Mouse (Mus musculus) forebrain, postnatal 0 days (tissue): ENCODE results near the gene Zdhhc16. TPM values are rescaled to one million over a fixed set of nuclear protein-coding genes. Genes with fewer than 3 reads are reported as not detected.

ENCODE experiments used
- ATAC-seq: fragments of 200-750 bp; cut with Nextera tagmentation; 2 replicates; pipeline ENCODE4 v1.8.0; 2017; ENCODE audit warnings: mild to moderate bottlenecking, moderate library complexity
- DNase-seq: peaks from one replicate; pipeline ENCODE4 v3.0.0-alpha.2; 2015
- H3K27ac ChIP-seq: fragments of 300-500 bp; sonication (generic); 2 replicates; pipeline ENCODE4 v1.5.1; 2014; ENCODE audit warnings: low read depth, mild to moderate bottlenecking, antibody characterized with exemption, low read length, moderate library complexity, mixed read lengths
- H3K27me3 ChIP-seq: fragments of 300-500 bp; sonication (generic); 2 replicates; pipeline ENCODE4 v1.6.1; 2014; ENCODE audit warnings: mild to moderate bottlenecking, low read length, mixed read lengths; ENCODE audit not compliant: insufficient read depth
- H3K36me3 ChIP-seq: fragments of 300-500 bp; sonication (generic); 2 replicates; pipeline ENCODE4 v1.6.1; 2014; ENCODE audit warnings: mild to moderate bottlenecking, moderate library complexity; ENCODE audit not compliant: insufficient read depth
- H3K4me1 ChIP-seq: fragments of 300-500 bp; sonication (generic); 2 replicates; pipeline ENCODE4 v1.6.1; 2014; ENCODE audit warnings: antibody characterized with exemption; ENCODE audit not compliant: insufficient read depth
- H3K4me2 ChIP-seq: fragments of 300-500 bp; sonication (generic); 2 replicates; pipeline ENCODE4 v1.6.1; 2014; ENCODE audit warnings: low read depth, mild to moderate bottlenecking, moderate library complexity
- H3K4me3 ChIP-seq: fragments of 300-500 bp; sonication (generic); 2 replicates; pipeline ENCODE4 v1.5.1; 2014; ENCODE audit warnings: low read depth, low read length, mixed read lengths
- H3K9ac ChIP-seq: fragments of 300-500 bp; sonication (generic); 2 replicates; pipeline ENCODE4 v1.6.1; 2014; ENCODE audit warnings: mild to moderate bottlenecking
- H3K9me3 ChIP-seq: fragments of 300-500 bp; sonication (generic); 2 replicates; pipeline ENCODE4 v1.6.1; 2016; ENCODE audit warnings: low read length
- CTCF ChIP-seq: sonication (generic); IDR thresholded peaks from 2 replicates; pipeline ENCODE4 v1.5.1; 2016; ENCODE audit warnings: antibody characterized with exemption, control low read depth, low read depth
- WGBS: fragments of 180-500 bp; shearing (Covaris S2); extraction: QIAGEN DNeasy Blood & Tissue Kit; methylation state at CpG from one replicate; pipeline ENCODE4 v1.1.7; 2014; 5-methylcytosine and 5-hydroxymethylcytosine counted together
- polyA plus RNA-seq: library from polyadenylated mRNA; unstranded; fragments of >200 nt; fragmentation: Nextera tagmentation; extraction: Ambion mirVana; gene quantifications from 2 replicates; pipeline ENCODE4 v1.2.1, GENCODE M21; 2015
- total RNA-seq: library from RNA; depleted of rRNA; stranded (reverse); fragments of >200 nt; gene quantifications from 2 replicates; pipeline ENCODE4 v1.2.3, GENCODE M21; 2014; rRNA removed

The Zdhhc16 gene
- total and polyA plus RNA-seq, 2 experiments from 2014 or later = 53.3 to 97.4 TPM

- H3K9ac ChIP-seq = no peak overlapping the region
Measured at GRCm38 (mm10) chr19:41985994-41986393, 52.7 kb downstream of the Zdhhc16 start.

GRCm38 (mm10) chr19:41987206-41987605, 53.9 kb downstream of the Zdhhc16 start:
- Histone ChIP-seq H3K9ac (no peak overlapping the region), H3K27me3 (0 out of 2 replicates have a peak, but pooled peaks cover 4% of the 10 kb centered on the region), H3K4me3 (no peak overlapping the region), H3K9me3 (no peaks in the 10 kb centered on the region), H3K4me1 (no peaks in the 10 kb centered on the region), H3K36me3 (no peaks in the 10 kb centered on the region), H3K4me2 (no peak overlapping the region), H3K27ac (no peak overlapping the region)
- WGBS = 85% methylated on average over 4 of the region's 4 CpGs
- ATAC-seq (no peak), DNase-seq (no peak)
- no peak for TF ChIP-seq CTCF

More at GRCm38 (mm10) chr19:41985994-41986393, 52.7 kb downstream of the Zdhhc16 start:
- TF ChIP-seq CTCF = no peak
- Histone ChIP-seq H3K4me2 (no peak overlapping the region), H3K4me1 (no peaks in the 10 kb centered on the region), H3K27ac (no peak overlapping the region), H3K9me3 (no peaks in the 10 kb centered on the region), H3K4me3 (no peak overlapping the region), H3K36me3 (no peaks in the 10 kb centered on the region), H3K27me3 (0 out of 2 replicates have a peak, but pooled peaks cover 4% of the 10 kb centered on the region)
- 92% methylated on average over 5 of the region's 5 CpGs for WGBS
- ATAC-seq = no peak
- DNase-seq = no peak

GRCm38 (mm10) chr19:41989810-41990209, 56.5 kb downstream of the Zdhhc16 start:
- H3K4me3 ChIP-seq = no peak overlapping the region
- no peaks in the 10 kb centered on the region for H3K27me3 ChIP-seq
- ATAC-seq (no peak), DNase-seq (no peak)
- TF ChIP-seq CTCF = no peak
- H3K4me1 ChIP-seq = no peaks in the 10 kb centered on the region
- H3K4me2 ChIP-seq = no peak overlapping the region
- no peak overlapping the region for H3K9ac ChIP-seq
- no peaks in the 10 kb centered on the region for H3K36me3 ChIP-seq
- no peaks in the 10 kb centered on the region for H3K9me3 ChIP-seq
- WGBS = 83% methylated on average over 6 of the region's 6 CpGs
- no peak overlapping the region for H3K27ac ChIP-seq

GRCm38 (mm10) chr19:41991926-41992477, 58.7 kb downstream of the Zdhhc16 start:
- no peaks in the 10 kb centered on the region for H3K4me1 ChIP-seq
- no peak overlapping the region for H3K4me3 ChIP-seq
- H3K27me3 ChIP-seq = no peaks in the 10 kb centered on the region
- H3K36me3 ChIP-seq = no peaks in the 10 kb centered on the region
- no peak overlapping the region for H3K4me2 ChIP-seq
- no peak overlapping the region for H3K27ac ChIP-seq
- H3K9ac ChIP-seq = no peak overlapping the region
- WGBS = 21% methylated on average over 6 of the region's 6 CpGs
- DNase-seq (no peak), ATAC-seq (no peak)
- H3K9me3 ChIP-seq = no peaks in the 10 kb centered on the region
- TF ChIP-seq CTCF = no peak

- 76% methylated on average over 2 of the region's 2 CpGs for WGBS
- Histone ChIP-seq H3K4me3 (no peak overlapping the region), H3K27me3 (no peaks in the 10 kb centered on the region), H3K4me1 (no peaks in the 10 kb centered on the region), H3K9me3 (no peaks in the 10 kb centered on the region), H3K9ac (no peak overlapping the region), H3K4me2 (no peak overlapping the region), H3K36me3 (no peaks in the 10 kb centered on the region), H3K27ac (no peak overlapping the region)
- TF ChIP-seq CTCF = no peak
- no peak for ATAC-seq
- no peak for DNase-seq
Measured at GRCm38 (mm10) chr19:41992971-41993370, 59.7 kb downstream of the Zdhhc16 start.

GRCm38 (mm10) chr19:41993484-41993883, 60.2 kb downstream of the Zdhhc16 start:
- Histone ChIP-seq H3K27ac (no peak overlapping the region), H3K36me3 (no peaks in the 10 kb centered on the region), H3K4me3 (no peak overlapping the region), H3K9ac (no peak overlapping the region), H3K4me2 (no peak overlapping the region), H3K27me3 (no peaks in the 10 kb centered on the region), H3K4me1 (no peaks in the 10 kb centered on the region), H3K9me3 (no peaks in the 10 kb centered on the region)
- DNase-seq (peak; percentile 45), ATAC-seq (no peak)
- 44% methylated on average over 6 of the region's 6 CpGs for WGBS
- TF ChIP-seq CTCF = no peak

Other genes with a start within 250 kb of the Zdhhc16 start
- 37.2 and 61.8 TPM in 2 replicates for gene Slit1, start 189.8 kb upstream of the Zdhhc16 start, total RNA-seq
- gene Slit1, start 189.8 kb upstream of the Zdhhc16 start, polyA plus RNA-seq = 8.7 and 13.4 TPM in 2 replicates
- gene Arhgap19, start 131.4 kb upstream of the Zdhhc16 start, total RNA-seq = 3.9 and 6.0 TPM in 2 replicates
- gene Arhgap19, start 131.4 kb upstream of the Zdhhc16 start, polyA plus RNA-seq = 3.1 and 3.2 TPM in 2 replicates
- gene Frat1, start 103.5 kb upstream of the Zdhhc16 start, total RNA-seq = 40.2 and 43.4 TPM in 2 replicates
- 48.2 and 52.3 TPM in 2 replicates for gene Frat1, start 103.5 kb upstream of the Zdhhc16 start, polyA plus RNA-seq
- 14.4 and 22.4 TPM in 2 replicates for gene Frat2, start 85.3 kb upstream of the Zdhhc16 start, total RNA-seq
- gene Frat2, start 85.3 kb upstream of the Zdhhc16 start, polyA plus RNA-seq = 14.8 and 15.5 TPM in 2 replicates
- 17.0 and 19.5 TPM in 2 replicates for gene Rrp12, start 37.3 kb upstream of the Zdhhc16 start, total RNA-seq
- gene Rrp12, start 37.3 kb upstream of the Zdhhc16 start, polyA plus RNA-seq = 12.3 and 14.4 TPM in 2 replicates
- gene Pgam1, start 21.6 kb upstream of the Zdhhc16 start, total RNA-seq = 400 and 416 TPM in 2 replicates
- 501 and 537 TPM in 2 replicates for gene Pgam1, start 21.6 kb upstream of the Zdhhc16 start, polyA plus RNA-seq
- 29.6 and 33.3 TPM in 2 replicates for gene Exosc1, start 57 bp upstream of the Zdhhc16 start, total RNA-seq
- 69.4 and 71.0 TPM in 2 replicates for gene Exosc1, start 57 bp upstream of the Zdhhc16 start, polyA plus RNA-seq
- gene Mms19, start 47.7 kb downstream of the Zdhhc16 start, total RNA-seq = 42.2 and 66.5 TPM in 2 replicates
- gene Mms19, start 47.7 kb downstream of the Zdhhc16 start, polyA plus RNA-seq = 17.4 and 25.8 TPM in 2 replicates
- gene Ubtd1, start 48.3 kb downstream of the Zdhhc16 start, total RNA-seq = 18.7 and 22.2 TPM in 2 replicates
- gene Ubtd1, start 48.3 kb downstream of the Zdhhc16 start, polyA plus RNA-seq = 12.2 and 13.3 TPM in 2 replicates
- 0.69 TPM in 1 of 2 replicates, not detected in the other for gene Ankrd2, start 102.5 kb downstream of the Zdhhc16 start, total RNA-seq
- 1.2 and 1.4 TPM in 2 replicates for gene Ankrd2, start 102.5 kb downstream of the Zdhhc16 start, polyA plus RNA-seq
- gene Hoga1, start 112.1 kb downstream of the Zdhhc16 start, total RNA-seq = 3.3 and 3.6 TPM in 2 replicates
- 2.8 and 3.5 TPM in 2 replicates for gene Hoga1, start 112.1 kb downstream of the Zdhhc16 start, polyA plus RNA-seq
- 0.15 and 0.24 TPM in 2 replicates for gene 4933411K16Rik, start 118.8 kb downstream of the Zdhhc16 start, total RNA-seq
- not detected in 2 replicates for gene 4933411K16Rik, start 118.8 kb downstream of the Zdhhc16 start, polyA plus RNA-seq
- 55.9 and 57.0 TPM in 2 replicates for gene Morn4, start 152.9 kb downstream of the Zdhhc16 start, total RNA-seq
- 150 and 167 TPM in 2 replicates for gene Morn4, start 152.9 kb downstream of the Zdhhc16 start, polyA plus RNA-seq
- gene Pi4k2a, start 157.0 kb downstream of the Zdhhc16 start, total RNA-seq = 13.7 and 16.3 TPM in 2 replicates
- 29.7 and 34.1 TPM in 2 replicates for gene Pi4k2a, start 157.0 kb downstream of the Zdhhc16 start, polyA plus RNA-seq
- gene Avpi1, start 195.6 kb downstream of the Zdhhc16 start, total RNA-seq = 9.5 and 17.5 TPM in 2 replicates
- gene Avpi1, start 195.6 kb downstream of the Zdhhc16 start, polyA plus RNA-seq = 14.3 and 15.4 TPM in 2 replicates
- gene Marveld1, start 213.9 kb downstream of the Zdhhc16 start, total RNA-seq = 8.2 and 11.9 TPM in 2 replicates
- gene Marveld1, start 213.9 kb downstream of the Zdhhc16 start, polyA plus RNA-seq = 2.9 and 4.3 TPM in 2 replicates
- gene Zfyve27, start 230.5 kb downstream of the Zdhhc16 start, total RNA-seq = 70.8 and 94.4 TPM in 2 replicates
- 32.4 and 44.1 TPM in 2 replicates for gene Zfyve27, start 230.5 kb downstream of the Zdhhc16 start, polyA plus RNA-seq